Mouse (Mus musculus) mouse embryonic stem cell (cell line): ENCODE results near the gene Ephx1.
"Not testable (repeated sequence)": the region's sequence is repeated elsewhere in the genome, so short reads cannot be mapped to it uniquely, and the experiment has no call there.

Source experiments
- in situ Hi-C, 2 experiments: fragments of 300-500 bp; cut with MboI; formaldehyde crosslinking; loops; 1 replicate in 1 of 2; 3 replicates in 1 of 2; pipeline ENCODE4 v1.14.3; 2019 to 2020; ENCODE audit warnings: low sequenced_read_pairs in 2 of 2, low pct_unique_long_range_greater_than_20kb in 1 of 2, mixed read lengths in 1 of 2; ENCODE audit not compliant: unreplicated experiment in 1 of 2

The Ephx1 gene

DNA sequence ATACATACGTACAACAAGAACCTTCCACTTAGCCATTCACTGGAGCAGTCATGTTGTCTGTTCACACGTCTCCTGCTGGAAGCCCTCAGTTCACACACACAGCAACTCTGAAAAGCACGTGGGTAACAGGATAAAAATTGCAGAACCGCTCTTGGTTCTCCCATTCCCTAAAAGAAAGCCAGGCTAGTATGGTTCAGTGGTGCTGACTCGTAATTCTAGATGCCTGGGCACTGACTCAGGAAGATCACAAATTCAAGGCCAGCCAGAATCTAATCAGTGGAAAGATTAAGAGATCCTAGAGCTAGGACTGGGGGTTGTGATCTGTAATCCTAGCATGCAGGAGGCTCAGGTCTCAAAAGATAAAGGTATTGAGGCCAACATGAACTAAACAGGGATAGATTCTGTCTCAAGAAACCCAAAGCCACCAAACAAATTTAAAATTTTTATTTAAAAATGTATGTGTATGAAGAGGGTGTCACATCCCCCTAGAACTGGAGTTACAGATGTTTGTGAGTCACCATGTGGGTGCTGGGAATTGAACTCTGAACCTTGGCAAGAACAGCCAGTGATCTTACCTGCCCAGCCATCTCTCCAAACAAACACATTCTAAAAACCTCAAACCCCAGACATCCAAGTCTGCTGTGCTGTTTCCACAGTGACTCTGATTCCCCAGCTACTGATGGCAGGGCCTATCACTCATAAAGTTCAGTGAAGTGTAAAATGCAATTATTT lies at the start of gene Ephx1:
Gene Ephx1, minus strand, starts transcription at position 149 of the 732 bp plus-strand sequence.
- in situ Hi-C loops: no loop called here

DNA sequence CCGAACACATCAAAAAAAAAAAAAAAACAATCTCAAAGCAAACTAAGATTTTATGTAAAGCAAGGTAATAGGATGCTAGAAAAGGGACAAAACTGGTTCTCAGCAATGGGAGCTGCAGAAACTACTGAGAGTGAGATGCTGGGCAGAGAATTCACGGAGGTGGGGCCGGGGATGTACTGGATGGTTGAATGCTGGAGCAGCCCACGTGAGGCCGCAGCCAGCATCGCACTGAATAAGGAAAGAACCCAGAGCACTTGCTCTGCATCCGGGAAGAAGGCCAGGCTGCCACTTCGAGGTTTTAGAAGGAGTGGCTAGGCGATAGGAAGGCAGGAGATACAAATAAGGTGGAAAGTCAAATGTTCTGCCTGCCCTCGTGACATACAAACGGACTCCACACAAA lies 49.0 kb upstream of the Ephx1 start:
- in situ Hi-C loops: no loop called here

DNA sequence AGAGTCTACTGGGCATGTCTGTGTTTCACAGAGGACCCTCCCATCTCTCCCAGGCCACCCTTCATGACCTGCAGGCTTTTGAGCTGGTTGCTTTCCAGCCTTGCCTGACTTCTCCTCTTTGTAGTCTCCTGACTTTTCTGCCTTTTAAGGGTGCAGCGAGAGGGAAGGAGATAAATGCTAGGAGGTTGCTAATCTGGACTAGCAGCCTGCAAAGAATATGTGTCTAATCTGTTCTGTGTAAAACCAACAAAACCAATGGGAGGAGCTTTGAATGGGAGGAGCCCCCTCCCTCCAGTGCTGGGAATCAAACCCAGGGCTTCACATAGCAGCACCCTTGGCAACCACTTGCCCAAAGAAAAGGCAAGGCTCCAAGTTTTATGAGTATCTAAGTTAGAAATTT lies 47.6 kb upstream of the Ephx1 start:
- in situ Hi-C loops: no loop called here

DNA sequence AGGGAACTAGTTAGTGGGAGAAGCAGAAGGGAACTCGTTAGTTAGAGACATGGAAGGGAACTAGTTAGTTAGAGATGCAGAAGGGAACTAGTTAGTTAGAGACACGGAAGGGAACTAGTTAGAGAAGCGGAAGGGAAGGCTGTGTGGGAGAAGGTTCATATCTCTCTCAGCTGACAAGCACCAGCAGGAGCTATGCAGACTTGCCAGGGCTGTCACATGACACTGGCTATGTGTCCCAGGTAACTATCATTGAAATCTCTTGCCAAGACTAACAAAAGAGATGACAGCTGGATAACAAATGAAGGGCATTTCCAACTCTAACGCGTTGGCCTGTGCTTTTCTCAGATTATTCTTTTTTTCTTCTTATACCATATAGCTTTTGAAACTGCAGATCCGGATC lies 43.9 kb upstream of the Ephx1 start:
- in situ Hi-C loops: no loop called here

DNA sequence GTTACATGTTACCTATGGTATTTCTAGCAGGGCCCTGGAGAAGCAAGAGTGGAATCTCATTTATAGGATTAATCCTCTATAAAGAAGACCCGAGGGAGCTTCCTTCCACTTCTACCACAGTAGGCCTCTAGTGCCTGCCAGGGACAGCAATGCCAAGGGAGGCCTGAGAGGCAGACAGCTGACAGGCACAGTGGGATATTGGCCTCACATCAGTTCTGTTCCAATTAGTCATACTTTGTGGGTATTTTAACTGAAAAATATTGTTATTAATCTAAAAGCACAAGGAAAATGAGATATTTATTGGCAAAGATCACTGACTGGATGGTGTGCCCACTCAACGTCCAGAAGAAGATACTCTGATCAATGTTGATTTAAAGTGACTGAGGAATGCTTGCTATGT lies 43.3 kb upstream of the Ephx1 start:
- in situ Hi-C loops: no loop called here

DNA sequence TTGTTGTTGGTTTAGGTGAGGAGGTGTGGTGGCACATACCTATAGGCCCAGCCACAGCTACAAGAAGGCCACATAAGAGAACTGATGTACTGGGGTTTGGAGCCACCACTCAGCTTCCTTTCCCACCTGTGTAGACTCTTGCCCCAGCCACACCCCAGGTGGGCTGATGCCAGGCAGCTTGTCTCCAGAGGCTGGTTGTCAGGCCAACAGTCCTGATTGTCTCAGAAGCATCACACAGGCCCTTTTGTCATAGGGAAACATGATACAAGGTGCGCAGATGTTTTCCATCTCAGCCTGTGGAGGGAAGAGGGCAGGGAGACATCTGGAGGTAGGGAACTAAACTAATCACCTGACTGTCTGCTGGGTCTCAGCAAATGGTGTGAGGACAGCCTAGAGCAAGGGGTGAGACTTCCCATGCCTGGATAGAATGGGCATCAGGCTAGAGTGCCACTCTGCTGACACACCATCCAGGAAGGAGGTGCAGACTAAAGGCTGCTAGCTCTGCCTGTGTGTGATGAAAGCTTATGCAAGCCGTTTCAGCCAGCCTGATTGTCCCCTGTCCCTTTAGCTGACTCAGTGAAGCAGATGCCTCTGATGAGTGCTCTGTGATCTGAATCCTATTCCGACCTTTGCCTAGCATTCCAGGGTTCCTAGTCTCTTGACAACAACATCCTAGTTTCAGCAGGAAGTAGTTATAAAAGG lies 41.2 kb upstream of the Ephx1 start:
- in situ Hi-C loops: no loop called here

DNA sequence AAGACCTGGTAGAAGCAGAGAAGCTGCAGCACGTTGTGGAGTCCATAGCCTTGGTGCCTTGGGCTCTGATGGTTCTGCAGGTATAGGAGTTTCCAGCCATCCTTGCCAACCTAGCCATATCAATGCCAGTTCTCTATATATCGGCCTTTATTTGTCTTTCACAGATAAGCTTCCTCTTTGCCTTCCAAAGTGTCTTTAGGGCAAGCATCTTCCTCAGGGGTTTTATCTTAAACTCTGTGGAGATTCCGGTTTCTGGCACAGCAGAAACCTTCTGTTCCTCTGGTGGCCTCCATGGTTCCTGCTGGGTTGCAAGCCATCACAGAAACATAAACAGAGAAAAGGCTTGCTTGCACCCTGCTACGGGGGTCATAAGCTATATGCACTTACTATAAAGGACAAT lies 32.2 kb upstream of the Ephx1 start:
- in situ Hi-C loops: no loop called here

DNA sequence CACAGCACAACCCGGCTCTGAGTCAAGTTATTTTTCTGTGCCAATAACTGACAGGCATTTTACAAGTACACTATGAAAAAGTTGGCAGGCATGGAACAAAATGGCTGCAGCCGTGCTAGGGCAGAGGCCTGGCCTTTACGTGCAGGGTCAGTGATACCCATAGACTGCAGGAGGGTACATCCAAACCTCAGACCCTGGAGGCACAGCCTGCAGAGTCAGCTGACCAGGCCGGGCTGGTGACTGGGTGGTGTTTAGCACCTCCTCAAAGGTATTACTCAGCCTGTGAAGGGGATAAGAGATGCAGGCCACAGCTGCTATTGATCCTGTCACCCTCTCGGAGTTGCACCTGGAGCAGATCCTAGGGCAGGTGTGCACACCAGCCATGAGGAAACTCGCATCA lies 30.2 kb upstream of the Ephx1 start, which contains the start of gene 9130409I23Rik:
Gene 9130409I23Rik, plus strand, starts transcription at position 301 of the 400 bp plus-strand sequence.
- in situ Hi-C loops: no loop called here

DNA sequence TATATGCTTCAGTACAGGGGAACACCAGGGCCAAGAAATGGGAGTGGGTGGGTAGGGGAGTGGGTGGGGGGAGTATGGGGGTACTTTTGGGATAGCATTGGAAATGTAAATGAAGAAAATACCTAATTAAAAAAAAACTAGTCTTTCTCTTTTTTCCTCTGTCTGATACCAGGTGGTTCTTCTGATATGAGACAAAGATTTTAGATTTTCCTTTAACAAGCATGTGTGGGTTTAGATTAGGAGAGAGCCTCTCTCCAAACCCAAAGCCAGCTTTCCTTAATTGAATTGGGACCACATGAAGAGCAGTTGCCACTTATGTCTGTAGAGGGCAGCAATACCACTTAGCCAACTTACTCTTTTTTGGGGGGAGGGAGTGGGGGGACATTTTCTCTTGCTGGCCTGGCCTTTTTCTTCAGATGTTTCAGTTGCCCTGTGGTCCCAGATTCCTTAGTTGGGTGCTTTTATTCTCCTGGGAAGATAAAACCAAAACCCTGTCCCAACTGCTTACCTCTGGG lies 28.7 kb upstream of the Ephx1 start:
- in situ Hi-C loops: no loop called here

DNA sequence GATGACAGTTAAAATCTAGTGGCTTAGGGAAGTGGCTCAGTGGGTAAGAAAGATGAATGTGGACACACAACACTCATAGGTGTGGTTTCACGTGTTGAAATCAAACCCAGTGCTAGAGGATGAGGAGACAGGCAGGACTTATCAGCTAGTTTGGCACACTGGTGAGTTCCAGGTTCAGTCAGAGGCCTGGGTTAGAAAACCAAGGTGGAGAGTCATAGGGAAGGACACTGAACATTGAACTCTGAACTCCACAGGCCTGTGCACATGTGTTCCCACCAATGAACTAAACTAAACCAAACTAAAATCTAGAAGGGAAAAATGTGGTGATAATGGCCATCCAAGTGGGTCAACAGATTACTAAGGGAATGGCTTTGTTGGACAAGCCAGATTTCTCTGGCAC lies 26.8 kb upstream of the Ephx1 start:
- in situ Hi-C loops: no loop called here

DNA sequence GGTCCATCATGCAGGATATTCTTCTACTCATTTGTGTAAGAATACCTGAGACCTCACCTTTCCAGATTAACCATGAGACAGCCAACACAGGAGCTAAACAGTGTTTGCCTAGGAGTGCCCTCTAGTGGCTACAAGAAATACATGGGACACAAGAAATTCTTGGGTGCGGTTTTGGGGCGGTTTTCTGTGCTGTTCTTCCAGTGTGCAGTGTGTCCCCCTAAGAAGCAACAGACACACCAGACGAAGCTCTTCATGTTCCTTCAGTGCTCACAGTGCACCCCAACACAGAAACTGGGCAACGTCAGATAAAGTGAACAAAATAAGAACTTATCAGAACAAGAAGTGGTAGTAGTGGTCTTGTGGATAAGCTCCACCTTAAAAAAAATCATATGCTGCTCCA lies 18.9 kb upstream of the Ephx1 start:
- in situ Hi-C loops: no loop called here

DNA sequence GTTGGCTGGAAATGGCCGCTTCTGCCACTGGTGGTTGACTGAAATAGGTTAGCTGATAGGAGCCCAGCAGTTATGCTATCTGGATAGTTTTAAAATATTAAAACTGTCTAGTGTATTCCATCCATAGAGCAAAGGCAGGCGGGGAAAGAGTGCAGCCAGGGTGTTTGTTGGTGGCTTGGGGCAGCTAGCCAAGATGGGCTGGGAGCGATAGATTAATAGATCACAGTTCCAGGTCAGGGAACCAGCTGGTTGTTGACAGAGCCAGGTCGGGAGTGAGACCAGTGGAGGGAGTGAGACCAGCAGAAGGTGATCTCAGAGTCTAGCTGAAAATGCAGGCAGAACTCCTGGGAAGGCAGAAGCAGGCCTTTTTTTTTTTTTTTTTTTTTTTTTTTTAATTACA lies 16.9 kb upstream of the Ephx1 start:
- in situ Hi-C loops: no loop called here

DNA sequence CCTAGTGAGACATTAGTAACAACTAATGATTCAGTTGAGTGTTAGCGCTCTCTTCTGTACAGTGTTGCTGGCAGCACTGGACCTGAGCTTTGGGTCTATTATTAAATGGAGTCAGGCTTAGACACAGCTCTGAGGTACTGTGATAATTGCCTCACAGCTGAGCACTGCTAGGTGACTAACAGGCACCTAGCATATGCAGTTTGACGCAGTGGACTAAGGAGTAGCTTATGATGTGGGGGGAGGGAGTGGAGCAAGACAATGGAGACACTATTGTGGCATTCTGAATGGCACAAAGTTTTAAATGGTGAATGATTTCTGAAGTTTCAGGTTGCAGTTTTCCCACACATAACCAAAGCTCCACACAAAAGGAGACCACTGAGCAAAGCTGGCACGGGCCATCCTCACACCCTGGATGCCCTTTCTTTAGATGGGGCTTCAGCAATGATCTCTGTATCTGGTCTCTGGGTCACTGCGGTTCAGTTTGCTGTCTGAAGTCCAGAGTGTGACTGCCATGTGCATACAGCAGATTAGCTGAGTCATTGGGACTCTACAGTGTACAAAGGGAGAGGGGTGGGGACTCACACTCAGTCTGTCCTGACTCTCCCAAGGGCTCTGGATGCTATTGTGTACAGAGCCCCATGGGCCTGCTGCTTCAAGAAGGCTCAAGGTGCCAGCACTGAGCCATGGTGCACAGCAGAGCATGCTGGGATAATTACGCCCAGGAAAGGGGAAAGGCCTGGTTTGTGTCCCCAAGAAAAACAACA lies 14.5 kb upstream of the Ephx1 start:
- in situ Hi-C loops: not testable (repeated sequence)

DNA sequence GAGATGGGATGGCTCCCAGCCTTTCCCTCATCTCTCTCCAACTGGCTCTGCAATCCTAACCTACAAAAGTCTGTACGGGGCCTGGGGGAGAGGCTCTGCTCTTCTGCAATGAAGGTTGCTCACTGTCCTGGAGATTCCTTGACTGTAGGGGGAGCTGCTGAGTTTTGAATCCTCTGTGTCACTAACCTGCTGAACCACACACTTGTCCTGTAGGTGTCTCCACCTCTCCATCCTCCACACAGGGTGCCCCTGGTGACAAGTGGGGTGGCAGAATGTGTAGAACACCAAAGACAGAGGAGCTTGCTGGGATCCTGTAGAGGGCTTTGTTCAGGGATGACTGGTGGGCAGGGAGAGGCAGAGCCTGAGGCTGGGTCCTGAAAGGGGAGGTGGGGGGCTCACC lies 1.6 kb upstream of the Ephx1 start:
- in situ Hi-C loops: no loop called here

DNA sequence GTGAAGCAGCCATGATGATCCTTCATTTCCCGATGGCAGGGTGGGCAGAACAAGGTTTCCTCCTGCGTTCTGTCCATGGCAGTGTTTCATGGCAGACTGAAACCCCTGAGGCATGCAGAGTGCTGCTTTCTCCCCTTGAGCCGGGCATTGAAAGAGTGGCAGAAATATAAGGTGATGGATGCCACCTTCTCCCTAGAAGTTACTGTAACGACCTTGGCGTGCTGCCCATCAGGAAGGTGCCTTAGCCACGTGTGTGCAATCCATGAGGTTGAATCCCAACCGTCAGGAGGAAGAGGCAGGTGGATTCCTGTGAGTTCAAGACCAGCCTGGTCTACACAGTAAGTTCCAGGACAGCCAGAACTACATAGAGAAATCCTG lies 773 bp upstream of the Ephx1 start:
- in situ Hi-C loops: no loop called here

DNA sequence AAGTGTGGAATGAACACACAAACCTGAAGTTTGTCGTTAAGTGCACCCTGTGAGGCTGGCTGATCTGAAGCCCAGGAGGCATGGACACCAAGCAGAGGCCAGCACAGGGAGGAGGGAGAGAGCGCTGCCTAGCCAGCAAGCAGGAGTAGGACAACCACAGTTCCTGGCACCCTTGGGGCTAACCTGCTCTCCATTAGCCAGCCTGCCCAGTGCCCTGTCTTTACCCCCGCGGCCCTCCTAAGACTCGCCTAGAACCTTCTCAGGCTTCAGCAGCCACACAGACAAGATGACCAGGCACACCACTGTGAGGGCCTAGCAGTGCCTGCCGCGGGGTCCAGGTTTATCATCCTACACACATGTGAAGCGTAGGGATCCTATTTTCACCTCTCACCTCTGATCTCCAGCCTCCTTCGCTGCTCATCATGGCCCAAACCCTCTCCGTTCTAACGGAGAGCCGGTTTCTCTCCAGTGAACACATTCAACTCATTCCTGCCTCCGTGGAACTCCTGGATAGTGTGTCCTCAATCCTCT lies 2.7 kb downstream of the Ephx1 start:
- in situ Hi-C loops: no loop called here

DNA sequence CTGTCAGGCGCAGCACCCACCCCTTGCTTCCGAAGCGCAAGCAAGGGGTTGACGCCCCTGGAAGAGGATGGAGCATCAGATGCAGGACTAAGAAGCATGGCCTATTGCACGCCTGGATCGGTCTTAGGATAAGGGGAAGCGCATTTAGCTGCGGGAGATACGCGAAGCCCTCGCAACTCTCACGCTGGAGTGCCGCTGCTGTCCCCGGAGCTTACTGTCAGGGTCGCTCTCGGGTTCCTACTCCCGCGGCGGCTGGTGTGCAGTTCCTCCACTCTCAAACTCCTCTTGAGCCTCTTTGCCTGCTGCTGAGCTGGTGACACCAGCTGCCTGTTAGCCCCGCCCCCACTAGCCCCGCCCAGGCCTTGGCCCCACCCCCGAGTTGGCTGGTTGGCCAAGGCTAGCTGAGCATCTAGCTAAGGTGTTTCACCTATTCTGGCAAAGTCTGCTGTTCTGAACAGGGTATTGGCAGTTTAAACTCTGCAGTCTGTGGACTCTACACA lies 3.4 kb downstream of the Ephx1 start:
- in situ Hi-C loops: no loop called here

DNA sequence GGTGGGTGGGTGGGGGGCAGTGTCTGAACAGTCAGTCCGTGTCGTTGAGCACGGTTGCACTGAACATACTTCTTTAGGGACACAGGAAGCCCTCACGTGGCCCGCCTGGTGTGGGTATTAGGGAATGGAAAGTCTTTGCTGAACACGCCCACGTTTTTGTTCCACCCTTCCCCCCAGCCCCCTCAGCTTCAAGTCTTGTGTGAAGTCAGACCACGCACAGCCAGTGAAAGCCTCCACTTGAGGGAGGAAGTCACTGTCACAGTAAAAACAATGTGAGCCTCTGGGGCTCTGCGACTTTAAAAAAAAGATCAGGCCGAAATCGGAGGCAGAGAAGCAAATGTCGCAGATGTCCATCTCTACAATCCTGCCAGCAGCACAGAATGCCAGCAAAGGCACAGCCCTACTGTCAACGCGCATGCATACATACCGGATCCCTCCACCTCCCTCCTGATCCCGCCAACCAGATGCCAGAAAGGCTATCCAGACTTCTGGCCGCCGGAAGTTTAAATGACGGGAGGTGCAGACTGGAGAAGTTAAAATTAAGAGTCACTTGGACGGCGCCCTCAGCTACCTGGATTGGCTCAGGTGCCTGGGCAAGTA lies 4.1 kb downstream of the Ephx1 start:
- in situ Hi-C loops: no loop called here

DNA sequence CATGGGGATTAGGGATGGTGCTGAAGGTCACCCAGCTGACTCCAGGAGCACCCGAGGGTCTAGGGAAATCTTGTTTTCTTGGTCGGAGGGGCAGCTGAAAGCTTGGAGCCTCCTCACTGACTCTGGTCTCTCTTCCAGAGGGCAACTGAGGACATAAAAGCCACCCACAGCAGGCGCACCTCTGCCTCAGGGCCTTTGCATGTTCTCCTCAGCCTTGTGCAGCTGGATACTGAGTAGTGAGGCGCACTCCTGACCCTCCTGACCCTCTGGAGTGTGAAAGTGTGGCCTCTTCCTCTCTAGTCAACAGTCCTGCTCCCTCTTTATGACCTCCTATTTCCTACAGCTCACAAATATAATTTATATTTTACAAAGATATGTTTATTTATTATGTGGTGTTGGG lies 4.7 kb downstream of the Ephx1 start:
- in situ Hi-C loops: no loop called here
